Mouse (Mus musculus) MEL (cell line): ENCODE measurements around the gene Vps35l. TPM values are rescaled to one million over a fixed set of nuclear protein-coding genes. Genes with fewer than 3 reads are reported as not detected.
A peak's percentile ranks its signal among the peaks of the same experiment; 100 is the strongest.

Source experiments
- DNase-seq: peaks from one replicate; pipeline ENCODE4 v3.0.0; 2011; ENCODE audit warnings: low read depth, low spot score
- H3K27ac ChIP-seq: 2 replicates; pipeline ENCODE4 v1.5.1; 2012; ENCODE audit warnings: low read depth, mild to moderate bottlenecking, control low read depth, low read length, moderate library complexity; ENCODE audit not compliant: control insufficient read depth
- H3K27me3 ChIP-seq, 2 experiments: fragments of 150-350 bp in 1 of 2; sonication (generic) in 1 of 2; 2 replicates each; pipeline ENCODE4 v1.6.1; 2012; ENCODE audit warnings: low read length in 2 of 2, mild to moderate bottlenecking in 2 of 2, improper control_type of control experiment in 1 of 2, moderate library complexity in 1 of 2; ENCODE audit not compliant: insufficient read depth in 2 of 2, control insufficient read depth in 1 of 2
- H3K36me3 ChIP-seq, 2 experiments: 2 replicates each; pipeline ENCODE4 v1.6.1; 2012 to 2014; ENCODE audit warnings: low read length in 2 of 2, improper control_type of control experiment in 1 of 2, inconsistent platforms in 1 of 2, mild to moderate bottlenecking in 1 of 2; ENCODE audit not compliant: insufficient read depth in 2 of 2, control insufficient read depth in 1 of 2
- H3K4me1 ChIP-seq, 2 experiments: fragments of 150-350 bp in 1 of 2; sonication (generic) in 1 of 2; 2 replicates each; pipeline ENCODE4 v1.6.1; 2012; ENCODE audit warnings: low read length in 2 of 2, improper control_type of control experiment in 1 of 2, mild to moderate bottlenecking in 1 of 2; ENCODE audit not compliant: insufficient read depth in 2 of 2, control insufficient read depth in 1 of 2
- H3K4me3 ChIP-seq, 2 experiments: fragments of 150-350 bp in 1 of 2; sonication (generic) in 1 of 2; 2 replicates each; pipeline ENCODE4 v1.5.1; 2012; ENCODE audit warnings: low read depth in 2 of 2, low read length in 2 of 2, mild to moderate bottlenecking in 2 of 2, moderate library complexity in 2 of 2, control low read depth in 1 of 2, improper control_type of control experiment in 1 of 2; ENCODE audit not compliant: control insufficient read depth in 1 of 2, insufficient read depth in 1 of 2
- H3K79me2 ChIP-seq: 2 replicates; pipeline ENCODE4 v1.6.1; 2012; ENCODE audit warnings: mild to moderate bottlenecking, low read length, moderate library complexity; ENCODE audit not compliant: control insufficient read depth, poor library complexity, insufficient read depth
- H3K9ac ChIP-seq: 2 replicates; pipeline ENCODE4 v1.6.1; 2012; ENCODE audit warnings: low read depth, mild to moderate bottlenecking, control low read depth, low read length, moderate library complexity; ENCODE audit not compliant: control insufficient read depth, poor library complexity, severe bottlenecking
- H3K9me3 ChIP-seq: fragments of 150-350 bp; sonication (generic); replicated peaks from 2 replicates; pipeline ENCODE4 v1.6.1; 2012; ENCODE audit warnings: mild to moderate bottlenecking, low read length, improper control_type of control experiment, moderate library complexity; ENCODE audit not compliant: insufficient read depth
- CHD1 ChIP-seq: IDR thresholded peaks from 2 replicates; pipeline ENCODE4 v1.6.1; 2012; ENCODE audit warnings: low read depth, mild to moderate bottlenecking, inconsistent platforms, low read length, improper control_type of control experiment
- CHD2 ChIP-seq: IDR thresholded peaks from 2 replicates; pipeline ENCODE4 v1.6.1; 2011; ENCODE audit warnings: low read length, improper control_type of control experiment
- CTCF ChIP-seq, 3 experiments: IDR thresholded peaks in 2 of 3; conservative IDR thresholded peaks in 1 of 3; 2 replicates each; pipeline ENCODE4 v1.5.1; 2011 to 2012; ENCODE audit warnings: low read length in 3 of 3, low read depth in 2 of 3, mild to moderate bottlenecking in 2 of 3, improper control_type of control experiment in 1 of 3, inconsistent platforms in 1 of 3, mixed read lengths in 1 of 3, moderate library complexity in 1 of 3; ENCODE audit not compliant: control insufficient read depth in 1 of 3, insufficient read depth in 1 of 3, poor library complexity in 1 of 3, severe bottlenecking in 1 of 3
- ELF1 ChIP-seq: IDR thresholded peaks from 2 replicates; pipeline ENCODE4 v1.6.1; 2014; ENCODE audit warnings: low read depth, mild to moderate bottlenecking, inconsistent platforms, low read length, improper control_type of control experiment, moderate library complexity
- EP300 ChIP-seq, 2 experiments: IDR thresholded peaks; 2 replicates each; pipeline ENCODE4 v1.6.1; 2011; ENCODE audit warnings: improper control_type of control experiment in 2 of 2, low read length in 2 of 2, low read depth in 1 of 2, mild to moderate bottlenecking in 1 of 2
- HCFC1 ChIP-seq: IDR thresholded peaks from 2 replicates; pipeline ENCODE4 v1.6.1; 2012; ENCODE audit warnings: low read depth, mild to moderate bottlenecking, inconsistent platforms, low read length, improper control_type of control experiment, moderate library complexity
- MAFK ChIP-seq: IDR thresholded peaks from 2 replicates; pipeline ENCODE4 v1.6.1; 2011; ENCODE audit warnings: low read depth, mild to moderate bottlenecking, low read length, improper control_type of control experiment, borderline replicate concordance
- MAZ ChIP-seq: IDR thresholded peaks from 2 replicates; pipeline ENCODE4 v1.6.1; 2012; ENCODE audit warnings: low read depth, mild to moderate bottlenecking, inconsistent platforms, low read length, improper control_type of control experiment
- MYB ChIP-seq: IDR thresholded peaks from 2 replicates; pipeline ENCODE4 v1.6.1; 2011; ENCODE audit warnings: mild to moderate bottlenecking, low read depth, low read length, improper control_type of control experiment
- NELFE ChIP-seq: IDR thresholded peaks from 2 replicates; pipeline ENCODE4 v1.6.1; 2011; ENCODE audit warnings: low read depth, low read length, improper control_type of control experiment
- POLR2A ChIP-seq, 2 experiments: IDR thresholded peaks; 2 replicates each; pipeline ENCODE4 v1.6.1; 2011 to 2012; ENCODE audit warnings: low read length in 2 of 2, mild to moderate bottlenecking in 2 of 2, control low read depth in 1 of 2, improper control_type of control experiment in 1 of 2, low read depth in 1 of 2, moderate library complexity in 1 of 2; ENCODE audit not compliant: control insufficient read depth in 1 of 2, insufficient read depth in 1 of 2, poor library complexity in 1 of 2
- POLR2AphosphoS2 ChIP-seq: IDR thresholded peaks from 2 replicates; pipeline ENCODE4 v1.6.1; 2011; ENCODE audit warnings: low read length, improper control_type of control experiment
- POLR2AphosphoS5 ChIP-seq: IDR thresholded peaks from 2 replicates; pipeline ENCODE4 v1.6.1; 2012; ENCODE audit warnings: low read depth, borderline replicate concordance, mild to moderate bottlenecking, inconsistent platforms, low read length, moderate library complexity, mixed read lengths
- RAD21 ChIP-seq: IDR thresholded peaks from 2 replicates; pipeline ENCODE4 v1.6.1; 2011; ENCODE audit warnings: mild to moderate bottlenecking, low read depth, low read length, improper control_type of control experiment
- RCOR1 ChIP-seq: IDR thresholded peaks from 2 replicates; pipeline ENCODE4 v1.6.1; 2012; ENCODE audit warnings: low read depth, mild to moderate bottlenecking, inconsistent platforms, low read length, improper control_type of control experiment
- SIN3A ChIP-seq: IDR thresholded peaks from 2 replicates; pipeline ENCODE4 v1.6.1; 2012; ENCODE audit warnings: low read length, improper control_type of control experiment, inconsistent platforms
- SMC3 ChIP-seq: IDR thresholded peaks from 2 replicates; pipeline ENCODE4 v1.6.1; 2011; ENCODE audit warnings: low read depth, low read length, improper control_type of control experiment
- TAL1 ChIP-seq: IDR thresholded peaks from 2 replicates; pipeline ENCODE4 v1.6.1; 2012; ENCODE audit warnings: mild to moderate bottlenecking, inconsistent platforms, low read length, moderate library complexity, mixed read lengths
- USF2 ChIP-seq, 2 experiments: IDR thresholded peaks; 2 replicates each; pipeline ENCODE4 v1.6.1; 2011 to 2012; ENCODE audit warnings: improper control_type of control experiment in 2 of 2, low read length in 2 of 2, borderline replicate concordance in 1 of 2, inconsistent platforms in 1 of 2, low read depth in 1 of 2, mild to moderate bottlenecking in 1 of 2; ENCODE audit not compliant: insufficient read depth in 1 of 2
- ZC3H11A ChIP-seq: IDR thresholded peaks from 2 replicates; pipeline ENCODE4 v1.6.1; 2012; ENCODE audit warnings: low read depth, mild to moderate bottlenecking, inconsistent platforms, low read length, improper control_type of control experiment
- ZKSCAN1 ChIP-seq: IDR thresholded peaks from 2 replicates; pipeline ENCODE4 v1.6.1; 2012; ENCODE audit warnings: low read depth, mild to moderate bottlenecking, inconsistent platforms, low read length, improper control_type of control experiment, moderate library complexity
- ZMIZ1 ChIP-seq: IDR thresholded peaks from 2 replicates; pipeline ENCODE4 v1.6.1; 2012; ENCODE audit warnings: low read depth, mild to moderate bottlenecking, inconsistent platforms, low read length, improper control_type of control experiment, moderate library complexity
- polyA plus RNA-seq, 2 experiments: library from polyadenylated mRNA; stranded (reverse) in 1 of 2; unstranded in 1 of 2; fragments of >175 nt in 1 of 2; fragments of >200 nt in 1 of 2; gene quantifications; 2 replicates each; pipeline versions ENCODE4 v1.2.1 to v1.2.4; 2012; ENCODE audit warnings: low replicate concordance in 2 of 2, low read depth in 1 of 2; ENCODE audit not compliant: insufficient read length in 2 of 2, insufficient read depth in 1 of 2, missing spikeins in 1 of 2
- total RNA-seq: library from RNA; depleted of rRNA; stranded (reverse); fragments of 300-350 nt; gene quantifications from 2 replicates; pipeline ENCODE4 v1.2.3, GENCODE M21; 2012

Gene Vps35l
- total and polyA plus RNA-seq, 3 experiments, result 37.6 to 87.4 TPM; not detected in 1

GRCm38 (mm10) chr7:118777598-118778394 lies 37.8 kb downstream of the Vps35l start:
- Histone ChIP-seq H3K27ac (peak overlapping the region; percentile 33; the same call in 1 of the 2 replicates), H3K79me2 (no peaks in the 10 kb centered on the region), H3K36me3 (peaks cover 0 to 9% of the 10 kb centered on the region in 2 experiments; a peak in 2 of 4 replicates), H3K4me3 (no peak overlapping the region), H3K27me3 (no peaks in the 10 kb centered on the region), H3K9ac (0 out of 2 replicates have a peak overlapping the region, but pooled peaks have one; percentile 25), H3K9me3 (no peaks in the 10 kb centered on the region), H3K4me1 (peaks cover 0 to 12% of the 10 kb centered on the region in 2 experiments; a peak in 3 of 4 replicates)
- TF ChIP-seq ELF1 (0 out of 2 replicates have a peak, but pooled peaks have one; percentile 6), NELFE (no peak), EP300 (IDR thresholded peaks at IDR 0.05; ENCODE audit: low read depth in 1 of 2, low read length in 2 of 2) (peak in 1 of 2 experiments; percentile 24; a peak in 1 of 4 replicates), CTCF (IDR thresholded peaks at IDR 0.05 in 2 of 3, conservative IDR thresholded peaks at IDR 0.05 in 1 of 3; ENCODE audit: control insufficient read depth in 1 of 3, insufficient read depth in 1 of 3, low read depth in 2 of 3, low read length in 3 of 3, poor library complexity in 1 of 3, severe bottlenecking in 1 of 3) (no peak), HCFC1 (peak; percentile 43; the same call in 1 of the 2 replicates)
- DNase-seq, result peak; percentile 60

DNA sequence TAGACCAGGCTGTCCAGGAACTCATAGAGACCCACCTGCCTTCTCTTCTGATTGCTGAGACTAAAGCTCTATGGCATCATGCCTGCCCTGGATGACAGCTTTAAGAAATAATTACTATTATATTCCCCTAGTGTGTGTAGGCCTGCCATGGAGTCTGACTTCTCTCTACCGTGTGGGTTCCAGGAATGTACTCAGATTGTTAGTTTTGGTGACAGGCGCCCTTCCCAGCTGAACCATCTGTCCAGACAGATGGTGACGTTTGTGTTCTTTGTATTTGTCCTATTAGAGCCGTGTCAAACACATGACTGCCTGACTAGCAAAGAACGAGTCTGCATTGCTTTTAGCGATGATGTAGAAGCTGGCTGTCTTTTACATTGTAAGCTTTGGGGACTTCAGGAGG lies 38.5 kb downstream of the Vps35l start:
- H3K27me3 ChIP-seq, result no peaks in the 10 kb centered on the region
- H3K27ac ChIP-seq, result no peak overlapping the region
- no peak for DNase-seq
- no peak overlapping the region for H3K9ac ChIP-seq
- H3K36me3 ChIP-seq, result peaks cover 0 to 9% of the 10 kb centered on the region in 2 experiments; a peak in 2 of 4 replicates
- no peaks in the 10 kb centered on the region for H3K9me3 ChIP-seq
- H3K4me3 ChIP-seq, result no peak overlapping the region
- no peaks in the 10 kb centered on the region for H3K79me2 ChIP-seq
- H3K4me1 ChIP-seq, result peaks cover 0 to 12% of the 10 kb centered on the region in 2 experiments; a peak in 3 of 4 replicates
- no peak for TF ChIP-seq CHD1
- no peak for TF ChIP-seq ZKSCAN1
- no peak for TF ChIP-seq RCOR1
- TF ChIP-seq POLR2AphosphoS2, result no peak

GRCm38 (mm10) chr7:118783305-118784001 lies 43.4 kb downstream of the Vps35l start:
- no peaks in the 10 kb centered on the region for H3K27me3 ChIP-seq
- no peak overlapping the region for H3K27ac ChIP-seq
- no peak for DNase-seq
- no peak for TF ChIP-seq ZC3H11A
- no peak for TF ChIP-seq POLR2AphosphoS5
- no peak for TF ChIP-seq USF2 (IDR thresholded peaks at IDR 0.05; ENCODE audit: borderline replicate concordance in 1 of 2, insufficient read depth in 1 of 2, low read depth in 1 of 2, low read length in 2 of 2)
- TF ChIP-seq TAL1, result no peak
- no peak for TF ChIP-seq CHD2
- TF ChIP-seq ELF1, result no peak
- TF ChIP-seq SIN3A, result no peak
- TF ChIP-seq MAZ, result no peak
- no peak for TF ChIP-seq RCOR1
- no peak for TF ChIP-seq POLR2A (IDR thresholded peaks at IDR 0.05; ENCODE audit: control insufficient read depth in 1 of 2, insufficient read depth in 1 of 2, low read depth in 1 of 2, low read length in 2 of 2, poor library complexity in 1 of 2)
- no peak for TF ChIP-seq MAFK
- no peak for TF ChIP-seq SMC3
- TF ChIP-seq ZMIZ1, result no peak
- no peak for TF ChIP-seq ZKSCAN1
- no peak for TF ChIP-seq RAD21
- TF ChIP-seq MYB, result no peak
- TF ChIP-seq NELFE, result no peak
- TF ChIP-seq, all 39 proteins: peak for 0
- Histone ChIP-seq H3K4me3 (no peak overlapping the region), H3K79me2 (no peaks in the 10 kb centered on the region), H3K9ac (no peak overlapping the region), H3K4me1 (no peaks in the 10 kb centered on the region), H3K36me3 (no peaks in the 10 kb centered on the region), H3K9me3 (no peaks in the 10 kb centered on the region)
